Mouse (Mus musculus) embryonic facial prominence, embryonic 14.5 days (tissue): Measurements from ENCODE around the gene Snx29. TPM values are rescaled to one million over a fixed set of nuclear protein-coding genes. Genes with fewer than 3 reads are reported as not detected.
"Not testable (repeated sequence)": the region's sequence is repeated elsewhere in the genome, so short reads cannot be mapped to it uniquely, and the experiment has no call there.

Experiments
- ATAC-seq: fragments of 200-750 bp; cut with Nextera tagmentation; 2 replicates; pipeline ENCODE4 v1.8.0; 2017; ENCODE audit warnings: low read depth, moderate number of reproducible peaks, moderate TSS enrichment
- DNase-seq: peaks from one replicate; pipeline ENCODE4 v3.0.0-alpha.2; 2015; ENCODE audit warnings: low spot score
- H3K27ac ChIP-seq: fragments of 300-500 bp; sonication (generic); replicated peaks from 2 replicates; pipeline ENCODE4 v1.5.1; 2014; ENCODE audit warnings: low read depth, mild to moderate bottlenecking, low read length, moderate library complexity
- H3K27me3 ChIP-seq: fragments of 300-500 bp; sonication (generic); replicated peaks from 2 replicates; pipeline ENCODE4 v1.6.1; 2014; ENCODE audit warnings: low read length; ENCODE audit not compliant: control insufficient read depth, insufficient read depth
- H3K36me3 ChIP-seq: fragments of 300-500 bp; sonication (generic); 2 replicates; pipeline ENCODE4 v1.6.1; 2014; ENCODE audit warnings: low read length, mixed read lengths; ENCODE audit not compliant: control insufficient read depth, insufficient read depth
- H3K4me1 ChIP-seq: fragments of 300-500 bp; sonication (generic); 2 replicates; pipeline ENCODE4 v1.6.1; 2014; ENCODE audit warnings: antibody characterized with exemption, low read length; ENCODE audit not compliant: control insufficient read depth, insufficient read depth
- H3K4me2 ChIP-seq: fragments of 300-500 bp; sonication (generic); 2 replicates; pipeline ENCODE4 v1.6.1; 2014; ENCODE audit warnings: low read depth, mild to moderate bottlenecking, low read length, moderate library complexity, mixed read lengths
- H3K4me3 ChIP-seq: fragments of 300-500 bp; sonication (generic); 2 replicates; pipeline ENCODE4 v1.5.1; 2014; ENCODE audit warnings: low read depth, mild to moderate bottlenecking, low read length
- H3K9ac ChIP-seq: fragments of 300-500 bp; sonication (generic); 2 replicates; pipeline ENCODE4 v1.6.1; 2014; ENCODE audit warnings: low read depth, mild to moderate bottlenecking, low read length, moderate library complexity, mixed read lengths
- H3K9me3 ChIP-seq: fragments of 300-500 bp; sonication (generic); 2 replicates; pipeline ENCODE4 v1.6.1; 2016; ENCODE audit warnings: low read length; ENCODE audit not compliant: control insufficient read depth
- WGBS: fragments of 180-500 bp; shearing (Covaris S2); extraction: QIAGEN DNeasy Blood & Tissue Kit; methylation state at CpG from one replicate; pipeline ENCODE4 v1.1.7; 2014; 5-methylcytosine and 5-hydroxymethylcytosine counted together
- polyA plus RNA-seq: library from polyadenylated mRNA; unstranded; fragments of >200 nt; fragmentation: Nextera tagmentation; extraction: Ambion mirVana; gene quantifications from 2 replicates; pipeline ENCODE4 v1.2.1, GENCODE M21; 2014

Gene Snx29
- polyA plus RNA-seq, 1 experiment from 2014 or later = 9.7 TPM

- WGBS = 85% methylated on average over 3 of the region's 3 CpGs
- no peak for ATAC-seq
These were observed 114.9 kb downstream of the Snx29 start for GRCm38 (mm10) chr16:11437641-11438040.

GRCm38 (mm10) chr16:11439417-11439816 is 116.7 kb downstream of the Snx29 start:
- DNase-seq = no peak
- Histone ChIP-seq H3K9me3 (no peaks in the 10 kb centered on the region), H3K4me1 (no peaks in the 10 kb centered on the region), H3K4me2 (no peak overlapping the region), H3K27ac (no peak overlapping the region), H3K9ac (no peak overlapping the region), H3K27me3 (no peaks in the 10 kb centered on the region), H3K36me3 (no peaks in the 10 kb centered on the region), H3K4me3 (no peak overlapping the region)
- WGBS = 86% methylated on average over 6 of the region's 6 CpGs
- ATAC-seq = no peak

More at GRCm38 (mm10) chr16:11437641-11438040, 114.9 kb downstream of the Snx29 start:
- Histone ChIP-seq H3K27me3 (no peaks in the 10 kb centered on the region), H3K27ac (no peak overlapping the region), H3K9ac (no peak overlapping the region), H3K36me3 (no peaks in the 10 kb centered on the region), H3K4me3 (no peak overlapping the region), H3K4me1 (no peaks in the 10 kb centered on the region), H3K4me2 (no peak overlapping the region), H3K9me3 (no peaks in the 10 kb centered on the region)
- no peak for DNase-seq

GRCm38 (mm10) chr16:11441616-11442015 is 118.9 kb downstream of the Snx29 start:
- H3K36me3 ChIP-seq = no peaks in the 10 kb centered on the region; the same call in 1 of the 2 replicates
- 78% methylated on average over 4 of the region's 4 CpGs for WGBS
- DNase-seq (no peak), ATAC-seq (no peak)
- no peaks in the 10 kb centered on the region for H3K9me3 ChIP-seq
- H3K27me3 ChIP-seq = no peaks in the 10 kb centered on the region
- H3K4me2 ChIP-seq = no peak overlapping the region
- H3K4me1 ChIP-seq = no peaks in the 10 kb centered on the region
- H3K9ac ChIP-seq = no peak overlapping the region
- H3K4me3 ChIP-seq = no peak overlapping the region
- H3K27ac ChIP-seq = no peak overlapping the region

GRCm38 (mm10) chr16:11442534-11442933 is 119.8 kb downstream of the Snx29 start:
- DNase-seq = no peak
- H3K4me2 ChIP-seq = no peak overlapping the region
- H3K36me3 ChIP-seq = peaks cover 3% of the 10 kb centered on the region; the same call in 1 of the 2 replicates
- no peak overlapping the region for H3K9ac ChIP-seq
- H3K9me3 ChIP-seq = no peaks in the 10 kb centered on the region
- no peaks in the 10 kb centered on the region for H3K4me1 ChIP-seq
- no peak for ATAC-seq
- no peaks in the 10 kb centered on the region for H3K27me3 ChIP-seq
- no peak overlapping the region for H3K4me3 ChIP-seq
- H3K27ac ChIP-seq = no peak overlapping the region

GRCm38 (mm10) chr16:11444626-11445025 is 121.9 kb downstream of the Snx29 start:
- no peak for ATAC-seq

GRCm38 (mm10) chr16:11446977-11447376 is 124.3 kb downstream of the Snx29 start:
- no peaks in the 10 kb centered on the region for H3K9me3 ChIP-seq
- peaks cover 10% of the 10 kb centered on the region; the same call in 1 of the 2 replicates for H3K36me3 ChIP-seq
- DNase-seq = no peak
- ATAC-seq = no peak
- no peak overlapping the region for H3K4me3 ChIP-seq
- H3K27me3 ChIP-seq = no peaks in the 10 kb centered on the region
- peaks cover 6% of the 10 kb centered on the region; the same call in 1 of the 2 replicates for H3K4me1 ChIP-seq
- H3K4me2 ChIP-seq = no peak overlapping the region
- no peak overlapping the region for H3K27ac ChIP-seq
- H3K9ac ChIP-seq = no peak overlapping the region
- 93% methylated on average over 4 of the region's 4 CpGs for WGBS

More at GRCm38 (mm10) chr16:11444626-11445025, 121.9 kb downstream of the Snx29 start:
- no peak for DNase-seq
- Histone ChIP-seq H3K4me1 (no peaks in the 10 kb centered on the region), H3K36me3 (peaks cover 8% of the 10 kb centered on the region; the same call in 1 of the 2 replicates), H3K27ac (no peak overlapping the region), H3K9me3 (no peaks in the 10 kb centered on the region), H3K9ac (no peak overlapping the region), H3K4me2 (no peak overlapping the region), H3K4me3 (no peak overlapping the region), H3K27me3 (no peaks in the 10 kb centered on the region)
- 54% methylated on average over 1 of the region's 1 CpGs for WGBS

- Histone ChIP-seq H3K4me3 (no peak overlapping the region), H3K36me3 (peaks cover 20% of the 10 kb centered on the region), H3K9me3 (no peaks in the 10 kb centered on the region), H3K27me3 (no peaks in the 10 kb centered on the region), H3K27ac (no peak overlapping the region), H3K4me2 (no peak overlapping the region), H3K9ac (no peak overlapping the region), H3K4me1 (peaks cover 6% of the 10 kb centered on the region; the same call in 1 of the 2 replicates)
- DNase-seq (no peak), ATAC-seq (no peak)
- WGBS = 87% methylated on average over 5 of the region's 5 CpGs
These were observed 125.2 kb downstream of the Snx29 start for GRCm38 (mm10) chr16:11447905-11448304.

GRCm38 (mm10) chr16:11448696-11449095 is 126.0 kb downstream of the Snx29 start:
- DNase-seq, H3K4me1 ChIP-seq, H3K27ac ChIP-seq, H3K4me3 ChIP-seq, H3K27me3 ChIP-seq, H3K9me3 ChIP-seq, ATAC-seq, H3K9ac ChIP-seq, H3K4me2 ChIP-seq: not testable (repeated sequence)
- 94% methylated on average over 4 of the region's 4 CpGs for WGBS
- H3K36me3 ChIP-seq = peaks cover 27% of the 10 kb centered on the region

GRCm38 (mm10) chr16:11449344-11449743 is 126.6 kb downstream of the Snx29 start:
- Histone ChIP-seq H3K4me1 (peaks cover 6% of the 10 kb centered on the region; the same call in 1 of the 2 replicates), H3K9me3 (no peaks in the 10 kb centered on the region), H3K27ac (no peak overlapping the region), H3K9ac (no peak overlapping the region), H3K27me3 (no peaks in the 10 kb centered on the region), H3K4me3 (no peak overlapping the region), H3K4me2 (no peak overlapping the region), H3K36me3 (peaks cover 33% of the 10 kb centered on the region)
- DNase-seq = no peak
- 78% methylated on average over 4 of the region's 4 CpGs for WGBS
- ATAC-seq = no peak
